Comparison of ENCODE assay signal across 16 mouse cellular contexts in the genomic region with DNA sequence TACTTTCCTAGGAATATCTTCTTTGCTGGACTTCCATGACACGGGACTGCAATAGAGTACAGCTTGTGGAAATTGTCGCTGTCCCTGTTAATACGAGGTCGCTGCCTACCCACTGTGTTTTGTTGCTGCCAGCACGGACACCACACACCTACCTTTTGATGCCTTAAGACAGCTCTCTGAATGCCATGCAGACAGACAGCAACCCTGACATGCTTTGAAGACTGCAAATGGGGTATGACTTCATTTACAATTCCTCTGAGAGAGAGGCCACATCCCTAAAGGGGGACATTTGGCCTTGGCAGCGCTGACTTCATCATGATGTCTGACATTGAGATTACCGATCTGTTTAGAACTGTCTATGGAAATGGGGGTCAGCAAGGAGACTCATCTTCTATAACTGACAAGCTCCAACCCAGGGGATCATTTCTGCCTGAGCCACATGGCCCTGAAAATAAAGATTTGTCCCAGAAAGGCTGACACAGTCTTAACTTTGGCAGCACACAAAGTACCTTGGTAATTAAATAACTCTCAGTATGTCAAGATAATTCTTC.
A peak's percentile ranks its signal among the peaks of the same experiment; 100 is the strongest.
DNase-seq lines count a peak whose midpoint lies in the region; ATAC-seq and TF ChIP-seq lines count a peak whose summit lies in the region.
"Had no signal": no experiment of that assay in that cellular context is flagged by ENCODE, and none has a peak within 500 bp of the region (broad histone marks: within the 10 kb centered on the region; RNA-seq: fewer than 3 reads in every experiment).

No protein-coding gene starts in this region.

- no peaks in the 10 kb centered on the region for H3K9me3 ChIP-seq in midbrain, embryonic 15.5 days
- H3K9me3 ChIP-seq: embryonic facial prominence, embryonic 15.5 days; forebrain, embryonic 13.5 days; limb, embryonic 12.5 days had no signal

- H3K36me3 ChIP-seq in midbrain, embryonic 15.5 days (replicated peaks) = no peaks in the 10 kb centered on the region
- H3K36me3 ChIP-seq: embryonic facial prominence, embryonic 15.5 days; limb, embryonic 12.5 days had no signal

- no peak for TF ChIP-seq CTCF in brain, embryonic 14.5 days (IDR thresholded peaks at IDR 0.05; ENCODE audit: borderline replicate concordance, extremely low read depth, insufficient read depth, insufficient read length)

- H3K4me2 ChIP-seq in midbrain, embryonic 15.5 days = no peak overlapping the region
- H3K4me2 ChIP-seq: embryonic facial prominence, embryonic 15.5 days; forebrain, embryonic 13.5 days; limb, embryonic 12.5 days had no signal

- no peaks in the 10 kb centered on the region for H3K27me3 ChIP-seq in midbrain, embryonic 15.5 days (replicated peaks)
- H3K27me3 ChIP-seq: CH12.LX; embryonic facial prominence, embryonic 15.5 days; forebrain, embryonic 13.5 days; limb, embryonic 12.5 days had no signal

- DNase-seq in embryo, embryonic 10.5 days (ENCODE audit: low spot score) = peak; percentile 17
- no peak for DNase-seq in embryo, embryonic 10 days (ENCODE audit: low spot score)
- DNase-seq in A20 (ENCODE audit: low read depth, low spot score) = peak; percentile 7
- peak; percentile 52 for DNase-seq in brain, embryonic 14.5 days (ENCODE audit: low read depth)
- DNase-seq in thymus, postnatal 0 days (ENCODE audit: low spot score) = no peak
- no peak for DNase-seq in thymus, postnatal 4 days
- no peak for DNase-seq in gastrocnemius, adult 18-20 months (ENCODE audit: low spot score)
- DNase-seq: cerebellum, adult 18-20 months; heart, adult 2 months had no signal

- no peak overlapping the region for H3K9ac ChIP-seq in midbrain, embryonic 15.5 days
- H3K9ac ChIP-seq: embryonic facial prominence, embryonic 15.5 days; forebrain, embryonic 13.5 days; limb, embryonic 12.5 days had no signal

- H3K27ac ChIP-seq in midbrain, embryonic 15.5 days = no peak overlapping the region
- H3K27ac ChIP-seq: embryonic facial prominence, embryonic 15.5 days; forebrain, embryonic 13.5 days; heart, adult 2 months; left cerebral cortex, adult 2 months; limb, embryonic 12.5 days; stomach, postnatal 0 days had no signal

- H3K4me1 ChIP-seq in midbrain, embryonic 15.5 days = peaks cover 2% of the 10 kb centered on the region; the same call in 1 of the 2 replicates
- H3K4me1 ChIP-seq: embryonic facial prominence, embryonic 15.5 days; limb, embryonic 12.5 days had no signal

- WGBS in midbrain, embryonic 15.5 days = 52% methylated on average over 7 of the region's 7 CpGs

- ATAC-seq in midbrain, embryonic 15.5 days (replicated peaks) = peak; percentile 68
- ATAC-seq: forebrain, embryonic 13.5 days had no signal

- TF ChIP-seq POLR2A in brain, embryonic 14.5 days (IDR thresholded peaks at IDR 0.05; ENCODE audit: borderline replicate concordance, extremely low read depth, insufficient read depth, insufficient read length, poor library complexity, severe bottlenecking) = no peak

- H3K4me3 ChIP-seq in midbrain, embryonic 15.5 days = no peak overlapping the region
- H3K4me3 ChIP-seq: embryonic facial prominence, embryonic 15.5 days; forebrain, embryonic 13.5 days; heart, adult 2 months; left cerebral cortex, adult 2 months; limb, embryonic 12.5 days had no signal

Comparison
In these comparisons a context has a peak if more than half of its experiments do, and no peak if none do; other contexts are left out.
1. DNase-seq: peak in embryo, embryonic 10.5 days (single experiment), A20 (single experiment) and brain, embryonic 14.5 days (single experiment); none in embryo, embryonic 10 days (single experiment), thymus, postnatal 0 days (single experiment), thymus, postnatal 4 days (single experiment) and gastrocnemius, adult 18-20 months (single experiment).